Mouse (Mus musculus) T-cell, adult 2 months (primary cell): ENCODE results near the gene Sp2.

ENCODE experiments used
- DNase-seq: peaks from one replicate; pipeline ENCODE4 v3.0.0; 2022; ENCODE audit warnings: low spot score

Sp2 gene

DNA sequence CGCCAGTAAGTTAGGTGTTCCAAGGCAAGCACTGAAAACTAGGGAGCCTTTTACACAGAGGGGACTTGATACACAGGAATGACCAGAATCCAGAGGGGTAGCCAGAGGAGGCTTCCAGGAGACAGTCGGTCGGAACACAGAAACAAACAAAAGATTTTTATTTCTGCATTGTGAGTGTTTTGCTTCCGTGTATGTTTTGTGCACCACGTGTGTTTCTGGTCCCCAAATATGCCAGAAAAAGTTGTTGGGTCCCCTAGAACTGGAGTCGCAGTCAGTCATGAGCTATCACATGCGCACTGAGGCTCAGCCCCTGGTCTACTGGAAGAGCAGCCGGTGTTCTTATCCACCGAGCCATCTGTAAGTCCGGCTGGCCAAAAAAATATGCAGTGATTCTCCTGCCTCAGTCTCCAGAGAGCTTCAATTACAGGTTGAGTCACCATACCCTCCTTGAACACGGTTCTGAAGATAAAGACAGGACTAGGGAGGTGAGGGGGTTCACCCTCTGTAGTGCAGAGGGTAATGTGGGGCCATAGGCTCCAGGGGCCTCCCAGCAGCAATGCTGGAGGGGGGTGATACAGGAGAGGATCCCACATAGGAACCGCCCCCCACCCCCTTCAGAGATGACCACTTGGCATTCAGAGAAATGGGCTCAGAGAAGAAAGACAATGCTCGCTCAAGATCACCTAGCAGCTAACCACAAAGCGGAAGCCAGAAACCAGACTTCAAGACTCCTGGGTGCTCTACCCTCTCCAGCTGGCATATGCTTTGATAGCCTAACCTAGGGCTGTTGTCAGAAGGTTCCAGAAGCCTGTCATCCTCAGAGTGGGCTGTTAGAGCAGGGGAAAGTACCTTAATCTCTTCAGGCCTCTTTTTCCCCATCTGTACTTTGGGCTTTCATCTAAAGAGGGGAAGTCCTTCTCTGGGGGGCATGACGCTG is 13.3 kb upstream of the Sp2 start:
- peak; percentile 89 for DNase-seq

- no peak for DNase-seq
These were observed 12.3 kb upstream of the Sp2 start for GRCm38 (mm10) chr11:96995031-96995430.

DNA sequence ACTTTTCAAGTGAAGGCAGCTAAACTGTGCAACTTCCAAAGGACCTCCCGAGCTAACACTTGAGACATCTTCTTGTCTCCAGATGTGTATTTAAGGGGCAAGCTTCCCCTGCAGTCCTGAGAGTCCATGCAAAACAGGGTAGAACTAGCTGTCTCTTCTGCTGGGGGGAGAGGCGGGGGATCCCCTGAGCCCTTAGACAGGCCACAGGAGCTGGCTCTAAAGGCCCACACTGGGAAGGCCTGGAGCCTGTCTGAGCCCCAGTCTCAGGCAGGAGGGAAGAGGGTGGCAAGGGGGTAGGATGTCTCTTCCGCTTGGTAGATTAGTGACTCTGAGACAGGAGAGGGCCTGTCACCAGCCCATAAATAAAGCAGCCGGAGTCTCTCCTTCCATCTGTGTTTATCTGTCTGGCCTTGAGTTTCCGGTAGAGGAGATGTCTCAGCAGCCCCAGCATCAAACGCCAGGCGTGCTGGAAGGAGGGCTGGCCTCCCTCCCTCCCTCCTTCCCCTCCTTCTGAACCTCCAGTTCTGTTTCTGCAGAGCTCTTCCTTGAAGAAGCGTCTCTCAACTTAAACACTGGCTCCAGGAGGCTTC is 10.1 kb upstream of the Sp2 start:
- DNase-seq, result peak; percentile 67

DNA sequence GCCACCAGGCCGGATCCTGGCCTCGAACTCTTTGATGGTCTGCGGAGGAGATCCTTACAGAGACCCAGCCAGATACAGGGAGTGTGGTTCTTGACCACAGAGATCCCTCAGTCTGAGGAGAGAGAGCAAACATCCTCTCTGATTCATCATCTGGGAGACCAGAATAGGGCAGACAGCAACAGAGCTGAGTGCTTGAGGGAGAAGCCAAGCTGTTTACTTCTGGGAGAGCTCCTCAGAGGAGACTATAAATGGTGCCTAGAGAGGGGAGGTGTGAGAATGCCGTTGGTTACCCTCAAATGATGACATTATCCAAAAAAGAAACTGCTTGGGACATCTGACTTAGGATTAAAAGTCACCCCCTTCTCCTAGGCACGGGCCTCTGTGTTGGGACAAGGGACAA is 8.7 kb upstream of the Sp2 start:
- DNase-seq, result no peak

- peak; percentile 87 for DNase-seq
These were observed 5.3 kb upstream of the Sp2 start for GRCm38 (mm10) chr11:96987873-96988655.

GRCm38 (mm10) chr11:96986463-96986862 is 3.7 kb upstream of the Sp2 start:
- no peak for DNase-seq

GRCm38 (mm10) chr11:96984903-96985302 is 2.1 kb upstream of the Sp2 start:
- no peak for DNase-seq

GRCm38 (mm10) chr11:96982355-96982754 is 404 bp downstream of the Sp2 start:
- peak; percentile 82 for DNase-seq

DNA sequence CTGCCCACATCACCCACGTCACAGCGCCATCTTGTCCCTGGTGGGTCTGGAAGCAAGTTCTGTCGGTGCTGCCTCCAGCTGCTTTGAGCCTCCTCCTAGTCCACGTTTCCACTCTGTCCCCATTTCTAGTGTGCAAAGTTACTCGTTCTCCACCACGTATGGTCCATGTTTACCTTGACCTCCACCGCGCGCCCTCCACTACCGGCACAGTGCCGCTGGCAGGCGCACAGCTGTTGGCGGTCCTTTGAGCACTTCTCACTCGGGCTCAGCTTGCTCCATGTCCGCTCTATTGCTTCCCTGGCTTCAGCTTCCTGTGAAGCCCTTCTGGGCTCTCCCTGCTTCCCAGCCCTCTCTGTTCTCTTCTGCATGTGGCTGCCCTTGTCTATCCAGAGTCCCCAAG is 1.3 kb downstream of the Sp2 start:
- DNase-seq, result no peak

- DNase-seq, result no peak
These were observed 2.7 kb downstream of the Sp2 start for GRCm38 (mm10) chr11:96980021-96980420.

DNA sequence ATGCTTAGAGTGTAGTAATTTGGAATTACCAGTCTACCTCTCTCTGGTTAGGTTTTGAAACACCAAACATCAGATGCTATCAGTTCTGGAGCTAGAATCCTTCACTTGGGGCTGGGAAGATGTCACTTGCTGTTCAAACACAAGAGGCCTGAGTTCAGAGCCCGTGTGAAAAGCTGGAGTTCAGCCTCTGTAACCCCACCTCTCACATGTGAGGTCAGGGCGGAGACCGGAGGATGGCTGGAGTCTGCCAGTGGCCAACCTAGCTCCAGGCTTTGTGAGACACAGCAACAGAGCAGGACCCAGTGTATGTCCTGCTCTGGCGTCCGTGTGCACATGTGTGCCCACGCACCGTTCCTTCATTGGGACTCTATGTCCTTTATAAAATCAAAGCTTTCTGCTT is 3.4 kb downstream of the Sp2 start:
- DNase-seq, result no peak

DNA sequence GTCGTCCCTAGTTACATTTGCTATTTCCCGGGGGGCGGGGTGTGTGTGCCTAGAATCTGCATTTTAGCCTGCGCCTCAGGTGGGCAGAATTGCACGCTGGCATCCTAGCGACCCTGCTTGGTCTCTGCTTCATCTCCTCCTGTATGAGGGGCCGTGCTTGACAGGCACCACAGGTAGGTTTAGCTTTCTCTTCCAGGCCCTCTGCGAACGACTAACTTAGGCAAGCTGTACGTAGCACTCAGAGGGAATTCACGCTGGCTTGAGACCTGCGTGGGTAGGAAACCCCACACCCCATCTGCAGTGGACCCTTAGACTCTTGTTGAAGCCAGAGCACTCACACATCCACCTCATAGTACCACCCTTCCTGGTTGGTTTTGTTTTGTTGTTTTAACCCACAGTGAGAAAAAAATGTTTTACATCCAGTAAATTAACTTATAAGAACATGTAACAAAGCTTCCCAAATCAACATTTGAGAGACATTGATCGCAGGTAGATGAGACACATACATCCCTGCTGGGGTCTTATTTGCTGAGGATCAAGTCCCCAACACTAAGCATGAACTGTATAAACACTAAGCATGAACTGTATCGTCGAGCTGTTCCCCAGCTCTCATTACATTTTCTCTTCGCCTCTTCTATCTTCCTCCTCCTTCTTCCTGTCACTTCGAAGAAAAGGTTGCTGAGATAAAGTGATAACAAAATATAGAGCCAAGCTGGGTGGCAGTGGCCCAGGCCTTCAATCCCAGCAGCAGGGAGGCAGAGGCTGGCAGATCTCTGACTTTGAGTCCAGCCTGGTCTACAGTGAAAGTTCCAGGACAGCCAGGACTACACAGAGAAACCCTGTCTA is 4.1 kb downstream of the Sp2 start:
- no peak for DNase-seq

GRCm38 (mm10) chr11:96977606-96978400 is 5.0 kb downstream of the Sp2 start:
- DNase-seq, result peak; percentile 99

DNA sequence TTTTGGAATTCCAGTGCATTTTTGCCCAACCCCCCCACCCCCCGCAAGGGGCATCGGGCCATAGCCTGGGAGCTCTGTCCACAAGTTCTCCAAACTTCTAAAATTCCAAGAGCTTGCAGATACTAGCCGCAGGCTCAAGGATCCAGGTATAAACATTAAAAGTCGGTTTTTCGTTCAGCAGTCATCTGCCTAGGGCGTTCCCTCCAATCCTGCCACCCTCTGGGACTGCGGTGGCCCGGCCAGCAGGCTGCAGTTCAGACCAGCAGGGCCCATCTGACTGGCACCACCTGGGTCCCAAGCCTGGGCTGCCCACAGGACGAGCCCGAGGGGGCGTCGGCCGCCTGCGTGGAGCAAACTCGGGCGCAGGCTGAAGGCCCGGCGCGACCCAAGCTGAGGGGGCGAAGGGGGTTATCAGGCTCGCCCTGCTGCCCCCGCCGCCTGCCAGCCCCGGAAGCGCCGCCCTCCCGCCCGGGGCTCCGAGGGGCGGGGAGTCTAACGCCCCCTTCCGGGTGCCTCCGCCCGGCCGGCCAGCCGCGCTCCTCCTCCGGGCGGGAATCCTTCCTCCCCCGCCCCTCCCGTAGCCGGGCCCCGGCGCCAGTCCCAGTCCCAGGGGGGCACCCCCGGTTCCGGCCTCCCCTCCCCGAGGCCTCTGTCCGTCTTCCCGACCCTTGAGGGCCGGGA is 5.7 kb downstream of the Sp2 start:
- peak; percentile 83 for DNase-seq

- DNase-seq, result no peak
These were observed 6.4 kb downstream of the Sp2 start for GRCm38 (mm10) chr11:96976379-96976687.

DNA sequence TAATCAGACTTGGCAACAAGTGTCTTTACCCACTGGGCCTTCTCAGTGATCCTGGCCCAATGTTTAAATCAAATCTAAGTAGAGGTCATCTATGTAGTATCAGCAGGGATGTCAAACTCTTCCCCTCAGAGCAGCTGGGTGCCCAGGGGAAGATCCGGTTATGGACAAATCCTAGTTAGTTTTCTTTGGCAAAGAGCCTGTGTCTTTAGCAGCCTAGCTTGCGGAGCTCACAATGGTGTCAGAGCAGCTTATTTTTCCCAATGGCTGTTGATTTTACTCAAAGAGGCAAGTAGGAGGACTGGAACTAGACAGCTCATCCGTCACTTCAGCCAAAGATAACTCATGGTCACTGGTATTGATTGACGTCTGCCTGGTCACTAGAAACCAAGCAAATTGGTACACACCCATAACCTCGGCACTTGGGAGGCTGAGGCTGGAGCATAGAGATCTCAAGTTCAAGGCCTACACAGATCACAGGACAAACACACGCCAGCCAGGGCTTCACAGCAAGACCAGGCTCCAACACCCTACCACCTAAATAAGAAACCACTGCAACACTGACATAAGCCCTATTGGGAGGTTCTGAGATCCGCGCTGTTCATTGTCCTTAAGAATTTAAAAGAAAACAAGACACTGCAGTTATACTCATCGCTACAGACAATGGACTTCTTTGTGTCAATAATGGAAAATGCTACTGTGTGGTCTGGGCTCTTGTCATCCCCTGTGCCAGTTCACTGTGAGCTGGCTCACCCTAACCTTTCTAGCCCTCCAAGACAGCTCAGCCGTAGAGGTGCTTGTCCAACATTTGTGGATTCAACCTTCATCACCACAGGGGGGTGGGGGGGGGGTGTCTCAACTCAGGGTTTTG is 7.0 kb downstream of the Sp2 start:
- no peak for DNase-seq

DNA sequence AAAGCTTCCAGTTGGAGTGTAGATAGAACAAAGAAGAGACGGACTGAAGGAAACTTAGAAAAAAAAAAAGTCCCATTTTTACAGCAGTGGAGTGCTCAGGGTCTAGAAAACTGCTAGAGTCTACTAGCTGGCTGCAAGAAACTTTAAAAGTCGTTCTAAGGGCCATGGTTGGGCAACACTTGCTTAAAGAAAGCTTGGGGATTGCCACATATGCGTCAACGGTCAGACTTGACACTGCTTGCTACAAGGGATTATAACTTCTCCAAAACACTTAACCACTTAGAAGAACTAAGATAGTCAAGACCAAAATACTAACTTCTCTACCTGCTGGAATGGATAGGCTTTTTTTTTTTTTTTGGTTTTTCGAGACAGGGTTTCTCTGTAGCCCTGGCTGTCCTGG is 7.9 kb downstream of the Sp2 start:
- DNase-seq, result no peak

GRCm38 (mm10) chr11:96973426-96973964 is 9.3 kb downstream of the Sp2 start:
- no peak for DNase-seq

DNA sequence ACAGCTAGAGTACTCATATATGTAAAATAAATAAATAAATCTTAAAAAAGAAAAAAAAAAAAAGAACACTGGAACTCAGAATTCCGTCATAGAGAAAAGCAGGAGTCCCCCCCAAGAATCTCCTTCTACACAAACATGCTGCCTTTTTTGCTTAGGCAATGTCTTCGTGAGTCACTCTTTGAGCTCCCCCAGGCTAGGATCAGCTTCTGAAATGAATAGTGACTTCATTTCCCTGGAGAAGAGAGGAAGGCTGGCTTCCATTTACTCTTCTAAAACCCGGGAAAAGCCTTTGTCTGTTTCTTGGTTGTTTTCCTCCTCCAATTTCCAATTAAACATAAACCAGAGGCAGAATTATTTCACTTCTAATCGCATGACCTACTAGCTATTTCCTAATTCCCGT is 9.9 kb downstream of the Sp2 start:
- DNase-seq, result no peak
